Mouse (Mus musculus) limb, embryonic 13.5 days (tissue): ENCODE measurements around the gene Hoxb13. TPM values are rescaled to one million over a fixed set of nuclear protein-coding genes. Genes with fewer than 3 reads are reported as not detected.

Experiments
- ATAC-seq: fragments of 200-750 bp; cut with Nextera tagmentation; 2 replicates; pipeline ENCODE4 v1.8.0; 2017; ENCODE audit warnings: low read depth, moderate number of reproducible peaks, moderate TSS enrichment; ENCODE audit not compliant: low FRiP score
- H3K27ac ChIP-seq: fragments of 300-500 bp; sonication (generic); 2 replicates; pipeline ENCODE4 v1.5.1; 2015; ENCODE audit warnings: inconsistent platforms, mild to moderate bottlenecking, moderate library complexity
- H3K27me3 ChIP-seq: fragments of 300-500 bp; sonication (generic); 2 replicates; pipeline ENCODE4 v1.6.1; 2015; ENCODE audit warnings: mild to moderate bottlenecking, inconsistent platforms
- H3K36me3 ChIP-seq: fragments of 300-500 bp; sonication (generic); 2 replicates; pipeline ENCODE4 v1.6.1; 2015; ENCODE audit warnings: inconsistent platforms, mild to moderate bottlenecking, moderate library complexity
- H3K4me1 ChIP-seq: fragments of 300-500 bp; sonication (generic); 2 replicates; pipeline ENCODE4 v1.6.1; 2015; ENCODE audit warnings: inconsistent platforms
- H3K4me2 ChIP-seq: fragments of 300-500 bp; sonication (generic); replicated peaks from 2 replicates; pipeline ENCODE4 v1.6.1; 2015; ENCODE audit warnings: inconsistent platforms, mild to moderate bottlenecking, moderate library complexity
- H3K4me3 ChIP-seq: fragments of 300-500 bp; sonication (generic); 2 replicates; pipeline ENCODE4 v1.5.1; 2015; ENCODE audit warnings: moderate library complexity, mild to moderate bottlenecking, inconsistent platforms
- H3K9ac ChIP-seq: fragments of 300-500 bp; sonication (generic); 2 replicates; pipeline ENCODE4 v1.6.1; 2015; ENCODE audit warnings: mild to moderate bottlenecking, inconsistent platforms
- H3K9me3 ChIP-seq: fragments of 300-500 bp; sonication (generic); 2 replicates; pipeline ENCODE4 v1.6.1; 2016; ENCODE audit warnings: inconsistent platforms
- WGBS: fragments of 180-500 bp; shearing (Covaris S2); methylation state at CpG from one replicate; pipeline ENCODE4 v1.1.7; 2015; 5-methylcytosine and 5-hydroxymethylcytosine counted together
- polyA plus RNA-seq: library from polyadenylated mRNA; unstranded; fragments of >200 nt; fragmentation: Nextera tagmentation; extraction: Ambion mirVana; gene quantifications from 2 replicates; pipeline ENCODE4 v1.2.1, GENCODE M21; 2015

Hoxb13 gene
- not detected in 2 replicates for polyA plus RNA-seq

- WGBS = under 1% methylated on average over 35 of the region's 35 CpGs
- Histone ChIP-seq H3K4me2 (peak within 1 kb of the TSS; percentile 51), H3K36me3 (no peaks in the 10 kb centered on the region), H3K4me1 (peaks cover 9% of the 10 kb centered on the region), H3K27me3 (peaks cover 99% of the 10 kb centered on the region), H3K27ac (no peak within 1 kb of the TSS), H3K9ac (no peak within 1 kb of the TSS), H3K4me3 (peak within 1 kb of the TSS; percentile 19), H3K9me3 (no peaks in the 10 kb centered on the region)
- no peak for ATAC-seq
Observed at GRCm38 (mm10) chr11:96193521-96194400, at the start of gene Hoxb13. Hoxb13 (plus strand) TSS chr11:96194316.

DNA sequence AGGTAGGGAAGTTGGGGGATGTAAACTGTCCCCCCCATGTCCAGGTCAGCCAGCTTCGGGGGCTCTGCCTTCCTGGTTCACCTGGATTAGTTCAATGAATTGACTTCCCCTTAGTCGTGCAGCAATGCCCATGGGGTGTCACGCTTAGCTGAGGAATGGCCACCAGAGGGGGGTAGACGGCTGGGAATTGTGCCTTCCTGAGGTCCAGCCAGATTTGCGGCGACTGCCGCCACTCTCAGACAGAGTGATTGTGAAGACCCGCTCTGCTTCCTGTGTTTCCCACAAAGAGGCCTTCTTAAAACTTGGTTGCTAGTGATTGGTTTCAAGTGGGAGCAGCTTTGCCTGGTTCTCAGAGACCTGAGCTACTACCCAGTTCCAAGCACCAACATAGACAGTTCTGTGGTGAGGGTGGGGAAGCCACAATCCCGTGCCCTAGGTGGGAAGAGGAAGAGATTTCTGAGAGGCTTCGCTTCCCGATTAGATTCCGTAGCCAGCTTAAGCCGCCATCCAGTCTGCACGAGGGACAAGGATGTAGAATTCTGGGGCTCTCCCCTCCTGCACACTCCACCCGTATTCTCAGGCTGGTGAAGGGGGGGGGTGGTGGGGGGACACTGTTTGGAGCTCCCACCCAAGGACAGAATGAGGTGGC lies 48.4 kb upstream of the Hoxb13 start:
- H3K27ac ChIP-seq = no peak overlapping the region
- H3K9ac ChIP-seq = no peak overlapping the region
- ATAC-seq = no peak; the same call in 1 of the 2 replicates
- peak overlapping the region; percentile 50 for H3K4me2 ChIP-seq
- H3K4me3 ChIP-seq = 0 out of 2 replicates have a peak overlapping the region, but pooled peaks have one; percentile 10
- no peaks in the 10 kb centered on the region for H3K36me3 ChIP-seq
- 0 out of 2 replicates have a peak, but pooled peaks cover 11% of the 10 kb centered on the region for H3K4me1 ChIP-seq
- no peaks in the 10 kb centered on the region for H3K9me3 ChIP-seq
- peaks cover 72% of the 10 kb centered on the region for H3K27me3 ChIP-seq
- 1% methylated on average over 15 of the region's 15 CpGs for WGBS

GRCm38 (mm10) chr11:96147471-96147870 lies 46.6 kb upstream of the Hoxb13 start:
- H3K4me1 ChIP-seq = 0 out of 2 replicates have a peak, but pooled peaks cover 8% of the 10 kb centered on the region
- H3K36me3 ChIP-seq = no peaks in the 10 kb centered on the region
- ATAC-seq = no peak
- no peak overlapping the region for H3K4me2 ChIP-seq
- H3K27ac ChIP-seq = no peak overlapping the region
- H3K4me3 ChIP-seq = no peak overlapping the region
- peaks cover 88% of the 10 kb centered on the region for H3K27me3 ChIP-seq
- H3K9me3 ChIP-seq = no peaks in the 10 kb centered on the region
- WGBS = 75% methylated on average over 6 of the region's 6 CpGs
- no peak overlapping the region for H3K9ac ChIP-seq

- Histone ChIP-seq H3K27ac (no peak overlapping the region), H3K36me3 (no peaks in the 10 kb centered on the region), H3K27me3 (peaks cover 89% of the 10 kb centered on the region), H3K9ac (no peak overlapping the region), H3K4me1 (no peaks in the 10 kb centered on the region), H3K9me3 (0 out of 2 replicates have a peak, but pooled peaks cover 4% of the 10 kb centered on the region), H3K4me3 (no peak overlapping the region), H3K4me2 (no peak overlapping the region)
- WGBS = 60% methylated on average over 12 of the region's 12 CpGs
- no peak for ATAC-seq
Observed at GRCm38 (mm10) chr11:96164769-96165168, 29.3 kb upstream of the Hoxb13 start.

GRCm38 (mm10) chr11:96168125-96168524 lies 26.0 kb upstream of the Hoxb13 start:
- Histone ChIP-seq H3K9ac (no peak overlapping the region), H3K4me1 (no peaks in the 10 kb centered on the region), H3K9me3 (no peaks in the 10 kb centered on the region), H3K27ac (no peak overlapping the region), H3K4me2 (no peak overlapping the region), H3K4me3 (no peak overlapping the region), H3K36me3 (no peaks in the 10 kb centered on the region), H3K27me3 (peaks cover 100% of the 10 kb centered on the region)
- ATAC-seq = no peak
- 14% methylated on average over 9 of the region's 9 CpGs for WGBS

DNA sequence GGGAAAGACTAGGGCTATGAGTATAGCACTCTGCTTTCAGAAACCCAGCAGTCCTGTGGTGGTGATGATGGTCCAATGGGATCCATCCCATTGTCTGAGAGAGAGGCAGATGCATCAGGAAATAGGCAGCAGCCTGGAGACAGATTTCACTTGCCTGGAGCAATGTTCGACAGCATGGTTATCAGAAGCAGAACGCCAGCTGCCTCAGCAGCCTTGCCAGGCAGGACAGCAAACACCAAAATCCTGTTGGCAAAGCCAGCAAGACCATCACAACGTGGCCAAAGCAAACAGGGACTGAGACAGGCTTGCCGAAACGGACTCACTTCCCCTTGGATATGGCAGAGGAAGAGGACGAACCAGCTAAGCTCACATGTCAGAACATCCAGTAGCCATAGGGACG lies 25.1 kb upstream of the Hoxb13 start:
- Histone ChIP-seq H3K36me3 (no peaks in the 10 kb centered on the region), H3K4me3 (no peak overlapping the region)
- no peak for ATAC-seq

DNA sequence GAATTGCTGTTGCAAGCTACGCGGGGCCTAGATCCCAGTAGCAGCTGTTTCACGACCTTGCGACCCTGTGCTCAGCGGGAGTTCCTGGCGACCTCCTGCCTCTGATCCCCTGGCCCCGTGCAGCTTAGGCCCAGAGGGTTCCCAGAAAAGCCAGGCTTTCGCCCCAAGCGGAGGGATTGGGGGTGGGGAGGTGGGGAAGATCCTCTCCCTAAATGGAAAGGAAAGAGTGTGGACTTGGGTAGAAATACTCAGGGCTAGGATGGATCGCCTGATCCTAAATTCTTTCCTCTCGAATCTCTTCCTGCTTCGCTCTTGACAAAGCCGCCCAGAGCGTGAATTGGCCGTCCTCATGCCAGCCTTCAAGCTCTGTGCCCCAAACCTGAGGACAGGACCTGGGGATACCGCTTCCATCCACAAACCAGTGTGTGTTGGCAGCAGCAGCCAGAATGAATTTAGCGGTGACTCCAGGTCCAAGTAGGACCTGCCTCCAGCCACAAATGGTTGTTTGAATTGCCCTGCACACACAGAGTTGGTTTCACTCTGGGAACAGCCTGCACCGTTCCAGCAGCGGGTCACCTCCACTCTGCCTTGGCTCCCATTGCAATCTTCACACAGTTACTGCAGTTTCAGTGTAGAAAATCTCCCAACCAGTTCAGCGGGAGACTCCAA lies 23.3 kb upstream of the Hoxb13 start:
- no peaks in the 10 kb centered on the region for H3K4me1 ChIP-seq
- ATAC-seq = no peak
- H3K4me3 ChIP-seq = no peak overlapping the region
- no peak overlapping the region for H3K4me2 ChIP-seq
- H3K27me3 ChIP-seq = peaks cover 100% of the 10 kb centered on the region
- no peak overlapping the region for H3K27ac ChIP-seq
- H3K9ac ChIP-seq = no peak overlapping the region
- WGBS = 1% methylated on average over 20 of the region's 20 CpGs
- H3K36me3 ChIP-seq = no peaks in the 10 kb centered on the region
- no peaks in the 10 kb centered on the region for H3K9me3 ChIP-seq

More for the DNA sequence above, 25.1 kb upstream of the Hoxb13 start:
- Histone ChIP-seq H3K9me3 (no peaks in the 10 kb centered on the region), H3K27ac (no peak overlapping the region), H3K27me3 (peaks cover 100% of the 10 kb centered on the region), H3K9ac (no peak overlapping the region), H3K4me2 (no peak overlapping the region), H3K4me1 (no peaks in the 10 kb centered on the region)
- WGBS = 22% methylated on average over 7 of the region's 7 CpGs

DNA sequence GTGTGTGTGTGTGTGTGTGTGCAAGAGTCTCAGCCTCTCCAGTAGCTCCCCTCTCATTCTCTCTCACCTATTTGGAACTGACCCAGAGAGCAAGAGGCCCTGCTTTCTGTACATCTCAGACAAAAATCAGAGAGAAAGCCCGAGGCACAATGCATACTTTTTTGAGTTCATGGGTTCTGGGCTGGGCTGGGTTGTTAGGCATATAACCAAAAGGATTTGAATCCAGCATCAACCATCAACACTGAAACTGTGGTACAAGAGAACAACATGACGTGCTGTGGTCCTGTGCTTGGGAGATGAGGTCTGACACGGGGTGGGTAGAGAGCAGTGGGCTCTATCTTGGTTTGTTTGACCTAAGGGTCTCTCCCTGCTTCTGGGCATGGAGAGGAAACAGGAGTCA lies 22.5 kb upstream of the Hoxb13 start:
- H3K9me3 ChIP-seq = no peaks in the 10 kb centered on the region
- peaks cover 100% of the 10 kb centered on the region for H3K27me3 ChIP-seq
- no peak overlapping the region for H3K4me2 ChIP-seq
- H3K36me3 ChIP-seq = no peaks in the 10 kb centered on the region
- no peak overlapping the region for H3K9ac ChIP-seq
- no peak overlapping the region for H3K27ac ChIP-seq
- no peak overlapping the region for H3K4me3 ChIP-seq
- no peak for ATAC-seq
- H3K4me1 ChIP-seq = no peaks in the 10 kb centered on the region
- 8% methylated on average over 3 of the region's 3 CpGs for WGBS

- Histone ChIP-seq H3K4me3 (no peak overlapping the region), H3K9me3 (no peaks in the 10 kb centered on the region), H3K9ac (no peak overlapping the region), H3K27me3 (peaks cover 99% of the 10 kb centered on the region), H3K27ac (no peak overlapping the region), H3K4me2 (no peak overlapping the region), H3K4me1 (no peaks in the 10 kb centered on the region), H3K36me3 (no peaks in the 10 kb centered on the region)
- ATAC-seq = no peak
- under 1% methylated on average over 25 of the region's 25 CpGs for WGBS
Observed at GRCm38 (mm10) chr11:96172511-96173287, 21.4 kb upstream of the Hoxb13 start.

DNA sequence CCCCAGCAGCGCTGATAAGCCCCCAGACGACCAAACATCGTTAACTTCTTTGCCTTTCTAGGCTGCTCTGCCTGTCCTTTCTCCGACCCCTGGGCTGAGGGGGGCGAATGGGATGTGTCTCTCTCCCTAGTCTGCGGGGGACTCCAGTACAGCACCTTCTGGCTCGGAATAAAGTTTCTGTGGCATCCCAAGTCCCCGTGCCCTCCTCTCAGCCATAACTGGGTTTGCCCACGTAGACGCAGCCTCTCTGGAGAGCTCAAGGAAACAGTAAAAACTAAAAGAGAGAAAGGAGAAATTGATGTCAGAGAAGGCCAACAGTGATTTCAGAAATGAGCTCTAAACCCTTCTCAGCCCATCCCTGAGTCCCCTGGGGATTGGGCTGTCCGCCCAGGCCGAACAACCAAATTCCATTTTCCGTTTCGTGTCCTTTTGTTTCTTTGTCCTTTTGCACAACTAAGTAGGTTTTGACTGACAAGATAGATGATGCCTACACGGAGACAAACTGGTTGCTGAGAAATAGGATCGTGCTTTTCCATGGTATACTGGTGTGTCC lies 20.8 kb upstream of the Hoxb13 start:
- 2% methylated on average over 16 of the region's 16 CpGs for WGBS

DNA sequence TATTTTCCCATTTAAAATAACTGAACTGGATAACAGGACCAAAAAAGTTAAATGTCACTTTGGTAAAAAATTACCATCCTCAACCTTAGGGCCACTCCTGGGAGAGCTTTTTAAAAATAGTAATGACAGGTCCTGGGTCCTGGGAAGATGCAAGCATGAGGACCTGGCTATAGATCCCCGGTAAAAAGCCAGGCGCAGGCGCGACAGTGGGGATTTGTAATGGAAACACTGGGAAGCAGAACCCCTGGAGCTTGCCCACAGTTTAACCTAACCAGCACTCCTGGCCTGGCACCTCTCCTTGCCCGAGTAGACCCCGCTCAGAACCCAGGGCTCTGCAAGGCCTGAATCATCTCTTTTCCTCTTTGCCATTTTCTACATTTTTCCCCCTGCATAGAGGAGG lies 19.2 kb upstream of the Hoxb13 start:
- no peak overlapping the region for H3K4me3 ChIP-seq
- H3K4me1 ChIP-seq = no peaks in the 10 kb centered on the region
- no peak overlapping the region for H3K27ac ChIP-seq
- H3K36me3 ChIP-seq = no peaks in the 10 kb centered on the region
- no peak for ATAC-seq
- WGBS = under 1% methylated on average over 6 of the region's 6 CpGs
- H3K9ac ChIP-seq = no peak overlapping the region
- no peak overlapping the region for H3K4me2 ChIP-seq
- peaks cover 99% of the 10 kb centered on the region for H3K27me3 ChIP-seq
- no peaks in the 10 kb centered on the region for H3K9me3 ChIP-seq

More for the DNA sequence above, 20.8 kb upstream of the Hoxb13 start:
- no peaks in the 10 kb centered on the region for H3K9me3 ChIP-seq
- H3K4me2 ChIP-seq = no peak overlapping the region
- ATAC-seq = no peak
- no peak overlapping the region for H3K9ac ChIP-seq
- H3K4me1 ChIP-seq = no peaks in the 10 kb centered on the region
- no peak overlapping the region for H3K27ac ChIP-seq
- no peaks in the 10 kb centered on the region for H3K36me3 ChIP-seq
- H3K27me3 ChIP-seq = peaks cover 99% of the 10 kb centered on the region
- H3K4me3 ChIP-seq = no peak overlapping the region
